Mouse (Mus musculus): Measurements from ENCODE around the gene Gys2.

DNA sequence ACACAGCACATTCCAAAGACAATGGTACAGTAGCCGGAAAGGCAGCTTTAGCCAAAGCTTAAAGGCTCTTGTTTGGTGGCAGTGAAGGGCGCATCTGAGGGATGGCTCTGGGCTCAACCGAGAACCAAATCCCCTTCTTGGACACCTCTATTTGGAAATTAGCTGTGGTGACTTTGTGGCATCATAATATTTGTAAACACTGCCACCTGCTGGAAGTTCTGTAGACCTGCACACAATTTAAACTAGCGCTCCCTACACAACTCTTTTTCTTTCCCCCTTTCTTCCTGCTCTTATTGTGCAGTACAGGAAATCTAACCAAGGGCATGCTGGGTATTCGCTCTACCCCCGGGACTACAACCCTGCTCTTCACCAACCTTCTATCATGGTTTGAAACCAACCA, 46.2 kb upstream of the Gys2 start:
- 0 out of 2 replicates have a peak, but pooled peaks have one; percentile 6 for TF ChIP-seq CTCF (IDR thresholded peaks at IDR 0.05; ENCODE audit: control insufficient read depth, insufficient read depth, low read length)
- TF ChIP-seq POLR2A (IDR thresholded peaks at IDR 0.05; ENCODE audit: borderline replicate concordance, control insufficient read depth, low read depth, low read length) = no peak

Measured in bone marrow, adult 2 months (tissue).